In the genomic region with DNA sequence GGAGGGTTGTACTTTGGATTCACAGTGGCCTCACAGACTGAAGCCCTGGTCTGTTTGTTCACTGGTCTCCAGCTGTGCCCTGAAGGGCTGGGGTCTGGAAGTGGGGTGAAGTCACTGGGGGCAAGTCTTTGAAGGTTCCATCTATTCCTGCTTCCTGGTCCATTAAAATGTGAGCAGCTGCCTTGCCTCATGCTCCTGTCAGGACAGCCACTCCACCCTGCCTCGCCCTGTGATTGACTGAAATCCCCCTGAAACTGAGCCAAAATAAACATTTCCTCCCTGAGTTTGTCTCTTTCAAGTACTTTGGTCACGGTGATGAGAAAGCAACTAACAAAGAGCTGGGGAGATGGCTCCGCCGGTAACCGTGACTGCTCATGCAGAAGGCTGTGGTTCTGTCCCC, we compare ENCODE assay signal across 12 mouse cellular contexts. TPM values are rescaled to one million over a fixed set of nuclear protein-coding genes. Genes with fewer than 3 reads are reported as not detected.
DNase-seq lines count a peak whose midpoint lies in the region; ATAC-seq and TF ChIP-seq lines count a peak whose summit lies in the region.
"Had no signal": no experiment of that assay in that cellular context is flagged by ENCODE, and none has a peak within 500 bp of the region (broad histone marks: within the 10 kb centered on the region; RNA-seq: fewer than 3 reads in every experiment).

No protein-coding gene starts in this region.

- TF ChIP-seq EP300 in lung, postnatal 0 days (IDR thresholded peaks at IDR 0.05) = no peak

- H3K36me3 ChIP-seq in embryonic facial prominence, embryonic 14.5 days (ENCODE audit: control insufficient read depth, insufficient read depth, low read length) = peaks cover 30% of the 10 kb centered on the region
- H3K36me3 ChIP-seq in embryonic facial prominence, embryonic 10.5 days (replicated peaks) = peaks cover 41% of the 10 kb centered on the region
- H3K36me3 ChIP-seq in lung, postnatal 0 days (ENCODE audit: insufficient read depth, low read length) = peaks cover 18% of the 10 kb centered on the region; the same call in 1 of the 2 replicates
- peaks cover 20% of the 10 kb centered on the region for H3K36me3 ChIP-seq in liver, embryonic 16.5 days (ENCODE audit: control insufficient read depth, insufficient read depth)

- H3K4me2 ChIP-seq in embryonic facial prominence, embryonic 14.5 days (ENCODE audit: low read depth, low read length) = no peak overlapping the region
- H3K4me2 ChIP-seq in lung, postnatal 0 days (replicated peaks; ENCODE audit: low read depth, low read length) = no peak overlapping the region
- H3K4me2 ChIP-seq in liver, embryonic 16.5 days (ENCODE audit: low read depth, low read length) = no peak overlapping the region

- DNase-seq in embryonic facial prominence, embryonic 14.5 days (ENCODE audit: low spot score) = peak; percentile 70
- no peak for DNase-seq in embryonic facial prominence, embryonic 10.5 days (ENCODE audit: low spot score)
- DNase-seq in lung, postnatal 0 days (ENCODE audit: low spot score) = peak; percentile 21
- no peak for DNase-seq in lung, postnatal 14 days
- peak; percentile 13 to 24 for DNase-seq in kidney, adult 8-10 months
- no peak for DNase-seq in left cerebral cortex, postnatal 10 days (ENCODE audit: extremely low spot score in 1 of 2, low spot score in 2 of 2)
- no peak for DNase-seq in B cell, adult 2 months
- DNase-seq: cerebellum, adult 2 months had no signal

- intact Hi-C loops in left cerebral cortex, postnatal 10 days (cut with DNase I) = loop anchor here (2.0 to 10.0 kb wide), 4 partner anchors 57 to 277 kb away; no protein-coding TSS in a partner anchor

- H3K27me3 ChIP-seq in embryonic facial prominence, embryonic 14.5 days (replicated peaks; ENCODE audit: control insufficient read depth, insufficient read depth, low read length) = no peaks in the 10 kb centered on the region
- no peaks in the 10 kb centered on the region for H3K27me3 ChIP-seq in embryonic facial prominence, embryonic 10.5 days (replicated peaks; ENCODE audit: low read depth, poor library complexity, severe bottlenecking)
- no peaks in the 10 kb centered on the region for H3K27me3 ChIP-seq in lung, postnatal 0 days (replicated peaks; ENCODE audit: insufficient read depth, low read length)
- no peaks in the 10 kb centered on the region for H3K27me3 ChIP-seq in liver, embryonic 16.5 days (ENCODE audit: control insufficient read depth, insufficient read depth, low read depth, low read length)

- no peak overlapping the region for H3K4me3 ChIP-seq in embryonic facial prominence, embryonic 14.5 days (ENCODE audit: low read depth, low read length)
- H3K4me3 ChIP-seq in embryonic facial prominence, embryonic 10.5 days = no peak overlapping the region
- H3K4me3 ChIP-seq in lung, postnatal 0 days (ENCODE audit: low read depth, low read length) = no peak overlapping the region
- H3K4me3 ChIP-seq in liver, embryonic 16.5 days (ENCODE audit: low read depth, low read length) = no peak overlapping the region
- H3K4me3 ChIP-seq: erythroblast, embryonic 14.5 days; limb, embryonic 12.5 days had no signal

- no peak overlapping the region for H3K9ac ChIP-seq in embryonic facial prominence, embryonic 14.5 days (ENCODE audit: low read depth, low read length)
- H3K9ac ChIP-seq in lung, postnatal 0 days (replicated peaks; ENCODE audit: low read depth) = no peak overlapping the region
- H3K9ac ChIP-seq in liver, embryonic 16.5 days (ENCODE audit: low read depth, low read length) = no peak overlapping the region
- H3K9ac ChIP-seq: limb, embryonic 12.5 days had no signal

- 0 out of 2 replicates have a peak, but pooled peaks have one; percentile 19 for ATAC-seq in embryonic facial prominence, embryonic 14.5 days (ENCODE audit: low read depth)
- no peak for ATAC-seq in lung, postnatal 0 days
- peak; percentile 50; the same call in 1 of the 2 replicates for ATAC-seq in liver, embryonic 16.5 days (ENCODE audit: low read depth)
- ATAC-seq: inflammation-experienced regulatory T-cells, adult 6 months had no signal

- 52% methylated on average over 5 of the region's 5 CpGs for WGBS in embryonic facial prominence, embryonic 14.5 days
- 65% methylated on average over 5 of the region's 5 CpGs for WGBS in embryonic facial prominence, embryonic 10.5 days
- 32% methylated on average over 5 of the region's 5 CpGs for WGBS in lung, postnatal 0 days
- WGBS in liver, embryonic 16.5 days (ENCODE audit: insufficient replicate concordance) = 74% methylated on average over 5 of the region's 5 CpGs

- H3K4me1 ChIP-seq in embryonic facial prominence, embryonic 14.5 days (ENCODE audit: control insufficient read depth, insufficient read depth, low read length) = peaks cover 18% of the 10 kb centered on the region
- H3K4me1 ChIP-seq in embryonic facial prominence, embryonic 10.5 days = peaks cover 27% of the 10 kb centered on the region
- peaks cover 7% of the 10 kb centered on the region; the same call in 1 of the 2 replicates for H3K4me1 ChIP-seq in lung, postnatal 0 days (ENCODE audit: insufficient read depth, low read depth, low read length)
- H3K4me1 ChIP-seq in liver, embryonic 16.5 days (ENCODE audit: control insufficient read depth, low read depth, low read length) = peaks cover 2% of the 10 kb centered on the region; the same call in 1 of the 2 replicates

- H3K9me3 ChIP-seq in embryonic facial prominence, embryonic 14.5 days (ENCODE audit: control insufficient read depth, low read length) = no peaks in the 10 kb centered on the region
- no peaks in the 10 kb centered on the region for H3K9me3 ChIP-seq in embryonic facial prominence, embryonic 10.5 days
- H3K9me3 ChIP-seq in lung, postnatal 0 days (ENCODE audit: low read length) = no peaks in the 10 kb centered on the region
- no peaks in the 10 kb centered on the region for H3K9me3 ChIP-seq in liver, embryonic 16.5 days (replicated peaks; ENCODE audit: control insufficient read depth, low read length)
- H3K9me3 ChIP-seq: limb, embryonic 12.5 days had no signal

- H3K27ac ChIP-seq in embryonic facial prominence, embryonic 14.5 days (replicated peaks; ENCODE audit: low read depth, low read length) = no peak overlapping the region
- no peak overlapping the region for H3K27ac ChIP-seq in embryonic facial prominence, embryonic 10.5 days (replicated peaks)
- no peak overlapping the region for H3K27ac ChIP-seq in lung, postnatal 0 days (ENCODE audit: low read length)
- H3K27ac ChIP-seq in liver, embryonic 16.5 days (ENCODE audit: low read length) = no peak overlapping the region

- TF ChIP-seq CTCF in lung, postnatal 0 days (IDR thresholded peaks at IDR 0.05) = no peak

RNA-seq across cellular contexts. Expression of gene Rbm20, which starts 27.3 kb away (rescaled TPM):
- 5.8 and 5.9 TPM in 2 replicates for polyA plus RNA-seq in embryonic facial prominence, embryonic 14.5 days (2014; fragmentation: Nextera tagmentation; extraction: Ambion mirVana)
- 0.87 and 1.2 TPM in 2 replicates for polyA plus RNA-seq in embryonic facial prominence, embryonic 10.5 days (2016; fragmentation: Nextera tagmentation; extraction: Ambion mirVana)
- polyA plus RNA-seq in lung, postnatal 0 days (2015; fragmentation: Nextera tagmentation; extraction: Ambion mirVana) = 0.51 and 0.58 TPM in 2 replicates
- 0.13 and 0.25 TPM in 2 replicates for polyA plus RNA-seq in liver, embryonic 16.5 days (2015; fragmentation: Nextera tagmentation; extraction: Ambion mirVana)
- 1 to 10 TPM; 1.9 to 2.4 TPM for total RNA-seq in left cerebral cortex, postnatal 10 days (2021)
- polyA plus RNA-seq: erythroblast, embryonic 14.5 days had no signal

RNA-seq across cellular contexts. Expression of gene Smc3, which starts 49.6 kb away (rescaled TPM):
- 58.4 and 62.4 TPM in 2 replicates for polyA plus RNA-seq in embryonic facial prominence, embryonic 14.5 days (2014; fragmentation: Nextera tagmentation; extraction: Ambion mirVana)
- 73.1 and 79.1 TPM in 2 replicates for polyA plus RNA-seq in embryonic facial prominence, embryonic 10.5 days (2016; fragmentation: Nextera tagmentation; extraction: Ambion mirVana)
- polyA plus RNA-seq in lung, postnatal 0 days (2015; fragmentation: Nextera tagmentation; extraction: Ambion mirVana) = 32.8 and 34.8 TPM in 2 replicates
- 27.4 and 30.2 TPM in 2 replicates for polyA plus RNA-seq in liver, embryonic 16.5 days (2015; fragmentation: Nextera tagmentation; extraction: Ambion mirVana)
- total RNA-seq in left cerebral cortex, postnatal 10 days (2021) = 10 to 100 TPM; 33.9 to 36.3 TPM

Comparison
In these comparisons a context has a peak if more than half of its experiments do, and no peak if none do; other contexts are left out.
1. DNase-seq: peak in embryonic facial prominence, embryonic 14.5 days (single experiment), lung, postnatal 0 days (single experiment) and kidney, adult 8-10 months (2 of 2); none in embryonic facial prominence, embryonic 10.5 days (single experiment), lung, postnatal 14 days (single experiment), left cerebral cortex, postnatal 10 days (0 of 2) and B cell, adult 2 months (0 of 2).